Mouse (Mus musculus): ENCODE data around the gene Olfr1369-ps1. TPM values are rescaled to one million over a fixed set of nuclear protein-coding genes. Genes with fewer than 3 reads are reported as not detected.
A peak's percentile ranks its signal among the peaks of the same experiment; 100 is the strongest.

Olfr1369-ps1 gene
- polyA plus RNA-seq, 1 experiment from 2014 or later: 0.10 TPM

DNA sequence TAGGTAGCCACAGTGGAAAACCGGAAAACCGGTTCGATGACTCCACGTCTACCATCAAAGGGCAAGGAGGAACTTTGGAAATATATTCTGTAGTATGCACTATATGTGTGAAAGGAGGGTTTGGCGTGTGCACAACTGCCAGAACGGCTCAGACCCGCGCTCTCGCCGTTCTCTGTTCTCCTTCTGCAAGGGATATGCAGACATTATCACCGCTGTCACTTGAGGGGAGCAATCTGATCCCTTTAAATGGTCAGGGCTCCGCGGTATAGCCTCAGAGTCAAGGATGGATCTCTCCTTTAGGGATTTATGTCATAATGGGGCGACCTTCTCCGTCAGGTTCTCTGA lies 48.2 kb downstream of the Olfr1369-ps1 start:
- WGBS: 0% methylated on average over 15 of the region's 15 CpGs

DNA sequence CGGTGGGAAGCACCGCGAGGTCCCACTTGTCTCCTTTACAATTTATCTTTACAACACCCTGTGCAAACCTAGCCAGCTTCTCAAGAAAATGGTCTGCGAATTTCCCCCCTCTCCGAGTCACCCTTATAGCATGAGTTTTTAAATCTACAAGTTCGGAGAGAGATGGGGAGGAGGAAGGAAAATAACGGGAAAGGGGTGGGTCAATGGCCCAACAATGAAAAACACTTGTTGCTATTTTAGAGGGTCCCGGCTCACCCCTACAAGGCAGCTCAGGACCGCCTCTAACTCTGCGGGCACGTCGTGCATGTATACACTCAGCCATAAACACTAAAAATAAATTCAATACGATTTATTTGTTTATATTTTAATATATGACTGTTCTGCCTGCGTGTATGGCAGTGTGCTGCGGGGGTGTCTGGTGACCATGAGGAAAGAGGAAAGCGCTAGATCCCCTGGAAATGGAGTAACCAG lies 48.8 kb downstream of the Olfr1369-ps1 start:
- H3K36me3 ChIP-seq: no peaks in the 10 kb centered on the region
- peak overlapping the region; percentile 75 for H3K27ac ChIP-seq
- no peaks in the 10 kb centered on the region for H3K4me1 ChIP-seq
- H3K9me3 ChIP-seq: no peaks in the 10 kb centered on the region
- no peaks in the 10 kb centered on the region for H3K27me3 ChIP-seq (ENCODE audit: insufficient read depth, poor library complexity, severe bottlenecking)
- H3K4me3 ChIP-seq: peak overlapping the region; percentile 72
- no peak for DNase-seq (ENCODE audit: low spot score)
- under 1% methylated on average over 16 of the region's 16 CpGs for WGBS

More for the DNA sequence above, 48.2 kb downstream of the Olfr1369-ps1 start:
- Histone ChIP-seq H3K4me3 (peak overlapping the region; percentile 72), H3K9me3 (no peaks in the 10 kb centered on the region), H3K36me3 (no peaks in the 10 kb centered on the region), H3K4me1 (no peaks in the 10 kb centered on the region), H3K27ac (peak overlapping the region; percentile 57), H3K27me3 (ENCODE audit: insufficient read depth, poor library complexity, severe bottlenecking) (no peaks in the 10 kb centered on the region)
- no peak for DNase-seq (ENCODE audit: low spot score)

DNA sequence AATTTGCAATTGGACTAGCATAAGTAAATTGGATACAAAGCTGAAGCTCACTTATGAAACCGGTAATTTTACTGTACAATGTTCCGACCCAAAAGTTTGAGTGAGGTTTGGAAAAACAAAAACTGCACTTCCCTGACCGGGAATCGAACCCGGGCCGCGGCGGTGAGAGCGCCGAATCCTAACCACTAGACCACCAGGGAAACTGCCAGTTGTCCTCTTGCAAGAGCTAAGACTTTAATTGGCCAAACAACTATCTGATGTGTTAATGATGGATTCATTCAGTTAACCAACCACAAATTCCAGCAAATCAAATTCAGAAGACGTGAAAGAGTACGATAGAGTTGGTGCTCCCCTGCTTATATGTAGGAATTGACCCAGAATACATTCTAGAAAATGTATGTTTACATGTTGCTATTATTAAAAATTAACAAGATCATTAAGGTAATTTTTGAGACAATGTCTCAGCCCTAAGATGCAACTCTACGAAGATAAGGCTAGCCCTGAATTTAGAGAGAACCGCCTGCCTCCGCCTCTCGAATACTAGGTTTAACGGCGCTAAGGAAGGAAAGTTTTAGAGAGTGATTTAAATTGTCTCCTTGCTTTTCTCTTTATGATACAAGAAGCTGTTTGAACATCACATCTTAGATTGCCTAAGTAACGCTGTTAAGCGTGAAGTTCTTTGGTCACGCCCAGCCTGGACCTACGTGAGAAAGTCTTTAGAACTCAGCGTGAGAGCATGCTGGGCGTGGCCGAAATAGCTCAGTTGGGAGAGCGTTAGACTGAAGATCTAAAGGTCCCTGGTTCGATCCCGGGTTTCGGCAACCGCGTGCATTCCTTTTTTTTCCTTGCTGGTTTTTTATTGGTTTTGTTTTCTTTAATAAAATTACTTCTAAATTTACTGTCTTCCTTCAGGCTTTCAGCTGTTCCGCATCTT lies 49.6 kb downstream of the Olfr1369-ps1 start:
- Histone ChIP-seq H3K27me3 (ENCODE audit: insufficient read depth, poor library complexity, severe bottlenecking) (no peaks in the 10 kb centered on the region), H3K36me3 (no peaks in the 10 kb centered on the region), H3K4me1 (no peaks in the 10 kb centered on the region), H3K4me3 (peak overlapping the region; percentile 72), H3K27ac (0 out of 2 replicates have a peak overlapping the region, but pooled peaks have one; percentile 75), H3K9me3 (no peaks in the 10 kb centered on the region)
- DNase-seq (ENCODE audit: low spot score): peak; percentile 92
- under 1% methylated on average over 32 of the region's 32 CpGs for WGBS

DNA sequence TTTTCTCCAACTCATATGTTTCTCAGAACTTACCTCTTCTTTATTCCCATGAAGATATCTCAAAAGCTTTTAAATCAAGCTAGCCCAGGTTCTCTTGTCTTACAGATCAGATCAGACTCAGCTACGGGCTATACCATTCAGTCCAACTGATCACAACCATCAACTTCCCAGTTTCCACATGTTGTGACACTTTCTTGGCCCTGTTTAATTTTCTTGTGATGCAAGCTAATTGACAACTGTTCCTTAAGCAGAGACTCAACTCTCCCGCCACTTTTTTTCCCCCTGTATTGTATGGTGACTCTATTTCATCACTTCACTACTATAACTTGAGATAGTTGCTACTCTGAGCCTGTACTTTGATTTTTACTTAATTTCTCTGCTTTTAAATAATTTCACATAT lies 50.3 kb downstream of the Olfr1369-ps1 start:
- H3K9me3 ChIP-seq: no peaks in the 10 kb centered on the region
- no peak for DNase-seq (ENCODE audit: low spot score)
- WGBS: 50% methylated on average over 2 of the region's 2 CpGs
- H3K36me3 ChIP-seq: no peaks in the 10 kb centered on the region
- H3K27me3 ChIP-seq (ENCODE audit: insufficient read depth, poor library complexity, severe bottlenecking): no peaks in the 10 kb centered on the region
- H3K27ac ChIP-seq: no peak overlapping the region
- no peaks in the 10 kb centered on the region for H3K4me1 ChIP-seq
- peak overlapping the region; percentile 72 for H3K4me3 ChIP-seq

DNA sequence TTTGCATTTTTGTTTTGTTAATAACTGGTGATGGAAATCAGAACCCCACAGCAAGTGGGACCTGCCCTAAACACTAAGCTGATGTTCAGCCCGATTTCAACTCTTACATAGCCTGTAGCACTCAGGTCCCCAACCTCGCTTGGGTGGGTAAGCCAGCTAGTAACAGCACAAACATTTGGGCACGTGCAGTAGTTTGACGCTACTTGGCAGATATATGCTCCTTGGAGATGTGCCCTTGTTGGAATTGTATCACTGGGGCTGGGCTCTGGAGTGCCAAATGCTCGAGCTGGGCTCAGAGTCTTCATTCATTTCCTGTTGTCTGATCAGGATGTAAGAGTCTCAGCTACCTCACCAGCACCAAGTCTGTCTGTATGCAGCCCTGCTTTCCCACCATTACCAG lies 51.3 kb downstream of the Olfr1369-ps1 start:
- Histone ChIP-seq H3K4me3 (no peak overlapping the region), H3K4me1 (no peaks in the 10 kb centered on the region), H3K36me3 (no peaks in the 10 kb centered on the region), H3K27ac (no peak overlapping the region), H3K9me3 (no peaks in the 10 kb centered on the region), H3K27me3 (ENCODE audit: insufficient read depth, poor library complexity, severe bottlenecking) (no peaks in the 10 kb centered on the region)
- 51% methylated on average over 5 of the region's 5 CpGs for WGBS
- no peak for DNase-seq (ENCODE audit: low spot score)

DNA sequence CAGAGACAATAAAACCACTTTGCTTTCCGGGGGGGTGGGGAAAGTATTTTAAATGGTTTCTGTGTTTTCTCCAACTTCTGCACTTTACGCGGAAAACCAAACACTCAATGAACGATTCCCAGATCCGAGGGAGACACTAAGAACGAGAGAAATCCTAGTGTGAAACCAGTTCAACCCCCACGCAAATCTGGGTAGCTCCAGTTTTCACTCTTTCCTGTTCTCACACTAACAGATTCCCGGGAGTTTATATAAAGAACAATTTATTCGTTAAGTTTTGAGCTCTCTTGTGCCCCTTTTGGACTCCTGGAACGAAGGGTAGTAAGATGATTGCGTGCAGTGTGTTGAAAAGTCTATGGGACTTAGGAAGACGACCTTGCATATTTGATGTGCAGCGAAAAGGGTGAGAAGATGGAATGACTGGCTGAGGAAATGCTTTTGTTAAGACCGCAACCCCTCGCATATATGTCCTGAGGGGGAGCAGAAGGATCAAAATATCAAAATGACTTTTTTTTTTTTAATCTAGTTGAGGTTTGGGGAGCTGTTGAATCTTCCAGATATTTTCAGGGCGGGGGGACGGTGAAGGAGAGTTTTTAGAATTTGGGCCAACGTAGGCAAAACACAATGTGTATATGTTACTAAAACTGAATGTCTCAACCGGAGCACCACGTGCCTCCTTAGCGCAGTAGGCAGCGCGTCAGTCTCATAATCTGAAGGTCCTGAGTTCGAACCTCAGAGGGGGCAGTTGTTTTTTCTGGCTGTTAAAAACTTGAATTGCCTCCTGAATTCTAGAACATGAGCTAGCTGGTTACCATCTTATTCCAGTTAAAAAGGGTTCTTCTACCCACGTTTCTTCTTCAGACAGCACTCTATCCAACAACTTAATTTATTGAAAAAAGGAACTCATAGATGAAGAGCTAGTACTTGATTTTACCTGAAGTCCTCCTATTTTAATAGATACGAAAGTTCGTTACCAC lies 55.9 kb downstream of the Olfr1369-ps1 start:
- Histone ChIP-seq H3K36me3 (no peaks in the 10 kb centered on the region), H3K4me3 (peak overlapping the region; percentile 71), H3K27me3 (ENCODE audit: insufficient read depth, poor library complexity, severe bottlenecking) (no peaks in the 10 kb centered on the region), H3K27ac (peak overlapping the region; percentile 16; the same call in 1 of the 2 replicates), H3K9me3 (no peaks in the 10 kb centered on the region), H3K4me1 (peaks cover 9% of the 10 kb centered on the region; the same call in 1 of the 2 replicates)
- peak; percentile 89 for DNase-seq (ENCODE audit: low spot score)
- 1% methylated on average over 27 of the region's 27 CpGs for WGBS

DNA sequence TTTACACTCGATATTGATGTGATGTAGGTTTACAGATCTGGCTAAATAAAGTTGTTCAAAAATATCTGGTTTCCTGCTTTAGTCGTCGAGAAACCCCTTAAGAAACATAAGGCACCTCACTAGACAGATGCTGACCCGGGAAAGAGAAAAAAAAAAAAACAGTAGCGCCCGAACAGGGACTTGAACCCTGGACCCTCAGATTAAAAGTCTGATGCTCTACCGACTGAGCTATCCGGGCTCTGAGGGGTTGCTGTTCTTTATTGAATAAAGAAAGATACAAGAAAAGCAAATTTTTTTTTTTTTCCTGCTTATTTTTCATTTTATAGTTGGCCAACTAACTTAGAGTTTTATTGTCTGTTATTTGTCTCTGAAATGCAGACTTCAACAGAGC lies 56.6 kb downstream of the Olfr1369-ps1 start:
- Histone ChIP-seq H3K36me3 (no peaks in the 10 kb centered on the region), H3K27me3 (ENCODE audit: insufficient read depth, poor library complexity, severe bottlenecking) (no peaks in the 10 kb centered on the region), H3K4me3 (peak overlapping the region; percentile 71), H3K27ac (no peak overlapping the region), H3K4me1 (peaks cover 9% of the 10 kb centered on the region; the same call in 1 of the 2 replicates), H3K9me3 (no peaks in the 10 kb centered on the region)
- under 1% methylated on average over 8 of the region's 8 CpGs for WGBS
- no peak for DNase-seq (ENCODE audit: low spot score)

DNA sequence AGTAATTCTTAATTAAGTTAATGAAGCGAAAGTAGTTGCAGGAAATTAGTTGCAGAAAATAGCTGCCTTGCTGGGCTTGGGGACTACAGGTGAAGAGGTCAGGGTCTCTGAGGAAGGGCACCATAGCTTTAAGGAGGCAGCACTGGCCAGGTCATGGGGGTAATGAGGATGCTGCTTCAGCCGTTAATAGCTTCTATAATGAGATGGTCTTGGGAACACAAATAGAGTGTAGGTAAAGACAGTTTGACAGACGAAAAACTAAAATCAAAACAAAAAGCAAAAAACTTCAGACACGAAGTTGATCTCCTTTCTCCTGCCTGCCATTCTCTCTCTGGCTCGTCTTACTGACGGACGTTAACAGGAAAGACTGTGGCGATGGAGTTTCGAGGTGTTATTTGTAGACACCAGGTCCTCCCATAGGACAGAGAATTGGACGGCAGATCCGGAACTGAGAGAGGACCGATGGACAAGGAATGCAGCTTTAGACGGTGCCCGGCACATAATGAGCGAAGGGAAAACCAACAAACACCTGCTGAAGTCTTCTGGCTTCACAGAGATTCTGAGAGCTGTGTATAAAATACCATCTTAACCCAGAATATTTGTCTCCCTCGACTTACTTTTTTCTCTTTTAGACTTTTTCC lies 57.2 kb downstream of the Olfr1369-ps1 start:
- no peaks in the 10 kb centered on the region for H3K36me3 ChIP-seq
- peaks cover 9% of the 10 kb centered on the region; the same call in 1 of the 2 replicates for H3K4me1 ChIP-seq
- under 1% methylated on average over 16 of the region's 16 CpGs for WGBS
- H3K9me3 ChIP-seq: no peaks in the 10 kb centered on the region
- peak overlapping the region; percentile 71 for H3K4me3 ChIP-seq
- H3K27ac ChIP-seq: peak overlapping the region; percentile 36; the same call in 1 of the 2 replicates
- DNase-seq (ENCODE audit: low spot score): no peak
- H3K27me3 ChIP-seq (ENCODE audit: insufficient read depth, poor library complexity, severe bottlenecking): no peaks in the 10 kb centered on the region

Other genes with a start within 250 kb of the Olfr1369-ps1 start
- not detected in 2 replicates for gene Olfr1370, start 36.5 kb upstream of the Olfr1369-ps1 start, polyA plus RNA-seq (2016; fragmentation: Nextera tagmentation; extraction: Ambion mirVana)
- gene Olfr263, start 18.2 kb downstream of the Olfr1369-ps1 start, polyA plus RNA-seq (2016; fragmentation: Nextera tagmentation; extraction: Ambion mirVana): not detected in 2 replicates
- gene Olfr1368, start 34.4 kb downstream of the Olfr1369-ps1 start, polyA plus RNA-seq (2016; fragmentation: Nextera tagmentation; extraction: Ambion mirVana): not detected in 2 replicates
- 108 and 152 TPM in 2 replicates for gene Trim27, start 68.0 kb downstream of the Olfr1369-ps1 start, polyA plus RNA-seq (2016; fragmentation: Nextera tagmentation; extraction: Ambion mirVana)
- not detected in 2 replicates for gene Gpx5, start 181.2 kb downstream of the Olfr1369-ps1 start, polyA plus RNA-seq (2016; fragmentation: Nextera tagmentation; extraction: Ambion mirVana)
- not detected in 2 replicates for gene Gpx6, start 200.6 kb downstream of the Olfr1369-ps1 start, polyA plus RNA-seq (2016; fragmentation: Nextera tagmentation; extraction: Ambion mirVana)
- gene Olfr1367, start 235.4 kb downstream of the Olfr1369-ps1 start, polyA plus RNA-seq (2016; fragmentation: Nextera tagmentation; extraction: Ambion mirVana): not detected in 2 replicates